Mouse (Mus musculus) spleen, adult 2 months (tissue): ENCODE measurements at regions not wholly inside any gene's neighbourhood (a gene's known extent, or its start where the extent isn't known, plus 50 kb on each side); places are given as distances from the start of the nearest gene placed in this dataset.

Experiments used
- DNase-seq, 2 experiments: peaks; one replicate each; pipeline versions ENCODE4 v3.0.0 to v3.0.0-alpha.2; 2012 to 2021; ENCODE audit warnings: low spot score in 2 of 2, low read depth in 1 of 2
- H3K27ac ChIP-seq: fragments of 200-500 bp; 2 replicates; pipeline ENCODE4 v1.5.1; 2012; ENCODE audit warnings: low read length, inconsistent platforms; ENCODE audit not compliant: insufficient read depth
- H3K27me3 ChIP-seq: fragments of 200-500 bp; 2 replicates; pipeline ENCODE4 v1.6.1; 2012; ENCODE audit warnings: mild to moderate bottlenecking, moderate library complexity, low read length, inconsistent platforms; ENCODE audit not compliant: control insufficient read depth, insufficient read depth
- H3K36me3 ChIP-seq: fragments of 200-500 bp; 2 replicates; pipeline ENCODE4 v1.6.1; 2012; ENCODE audit warnings: mild to moderate bottlenecking, low read length, inconsistent platforms; ENCODE audit not compliant: control insufficient read depth, insufficient read depth
- H3K4me1 ChIP-seq: fragments of 200-500 bp; 2 replicates; pipeline ENCODE4 v1.6.1; 2011; ENCODE audit warnings: inconsistent platforms; ENCODE audit not compliant: control insufficient read depth, insufficient read depth, insufficient read length
- H3K4me3 ChIP-seq: fragments of 200-500 bp; 2 replicates; pipeline ENCODE4 v1.5.1; 2011; ENCODE audit warnings: mild to moderate bottlenecking, inconsistent platforms; ENCODE audit not compliant: insufficient read depth, insufficient read length; ENCODE audit errors: extremely low read depth
- CTCF ChIP-seq: fragments of 200-500 bp; IDR thresholded peaks from 2 replicates; pipeline ENCODE4 v1.5.1; 2011; ENCODE audit warnings: mild to moderate bottlenecking, inconsistent platforms; ENCODE audit not compliant: insufficient read depth, insufficient read length, insufficient replicate concordance; ENCODE audit errors: extremely low read depth
- POLR2A ChIP-seq: fragments of 200-500 bp; IDR thresholded peaks from 2 replicates; pipeline ENCODE4 v1.6.1; 2011; ENCODE audit warnings: low read depth, low read length, inconsistent platforms
- WGBS: fragments of 180-500 bp; shearing (Covaris S2); methylation state at CpG from one replicate; pipeline ENCODE4 v1.1.7; 2018; 5-methylcytosine and 5-hydroxymethylcytosine counted together

DNA sequence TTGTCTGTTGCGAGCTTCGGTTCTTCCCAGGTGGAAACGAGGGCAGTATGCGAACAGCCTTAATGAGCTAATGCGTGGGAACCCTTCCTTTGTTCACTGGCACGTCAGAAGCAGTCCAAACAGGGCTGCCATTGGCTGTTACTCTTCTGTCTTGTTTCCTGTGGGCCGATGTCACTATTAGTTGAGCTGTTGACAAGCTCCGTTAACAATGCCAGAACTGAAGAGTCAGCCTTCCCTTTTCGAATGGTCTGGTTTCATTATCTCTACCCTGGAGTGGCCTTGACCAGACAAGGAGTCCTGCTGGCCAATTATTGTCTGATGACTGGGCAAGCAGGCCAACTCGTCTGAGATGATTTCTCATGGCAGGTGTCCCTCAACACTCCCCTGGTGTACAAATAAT is 230.1 kb downstream of the Gm11011 start:
- H3K36me3 ChIP-seq, result no peaks in the 10 kb centered on the region
- no peak for DNase-seq
- no peaks in the 10 kb centered on the region for H3K27me3 ChIP-seq
- TF ChIP-seq POLR2A (no peak), CTCF (no peak)
- WGBS, result 76% methylated on average over 10 of the region's 10 CpGs
- H3K4me3 ChIP-seq, result no peak overlapping the region
- H3K4me1 ChIP-seq, result no peaks in the 10 kb centered on the region
- no peak overlapping the region for H3K27ac ChIP-seq

DNA sequence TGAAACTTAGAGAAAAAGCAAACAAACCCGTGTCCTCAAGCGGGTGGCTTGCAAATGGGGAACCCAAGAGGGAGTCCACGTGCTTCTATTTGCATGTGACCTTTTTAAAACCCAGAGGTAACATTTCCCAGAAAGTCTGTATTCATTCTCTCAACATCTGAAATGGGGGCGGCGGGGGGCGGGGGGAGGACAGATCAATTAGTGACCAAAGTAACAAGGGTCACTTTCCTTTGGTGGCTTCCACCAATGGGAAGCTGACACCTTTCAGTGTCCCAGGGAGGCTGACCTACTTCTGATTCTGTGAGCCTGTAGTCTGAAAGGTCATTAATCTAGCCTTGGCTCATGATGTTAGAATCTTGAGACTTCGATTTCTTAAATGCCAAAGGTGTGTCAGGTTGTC is 236.0 kb downstream of the Gm11011 start:
- Histone ChIP-seq H3K36me3 (no peaks in the 10 kb centered on the region), H3K27me3 (no peaks in the 10 kb centered on the region), H3K4me1 (no peaks in the 10 kb centered on the region), H3K4me3 (no peak overlapping the region), H3K27ac (no peak overlapping the region)
- TF ChIP-seq CTCF (no peak), POLR2A (no peak)
- DNase-seq, result no peak
- 70% methylated on average over 7 of the region's 7 CpGs for WGBS

GRCm38 (mm10) chr2:169346107-169346506 is 241.4 kb downstream of the Gm11011 start:
- Histone ChIP-seq H3K36me3 (no peaks in the 10 kb centered on the region), H3K27me3 (no peaks in the 10 kb centered on the region), H3K4me3 (no peak overlapping the region), H3K27ac (no peak overlapping the region), H3K4me1 (no peaks in the 10 kb centered on the region)
- 83% methylated on average over 10 of the region's 10 CpGs for WGBS
- DNase-seq, result no peak
- no peak for TF ChIP-seq POLR2A
- TF ChIP-seq CTCF, result no peak

DNA sequence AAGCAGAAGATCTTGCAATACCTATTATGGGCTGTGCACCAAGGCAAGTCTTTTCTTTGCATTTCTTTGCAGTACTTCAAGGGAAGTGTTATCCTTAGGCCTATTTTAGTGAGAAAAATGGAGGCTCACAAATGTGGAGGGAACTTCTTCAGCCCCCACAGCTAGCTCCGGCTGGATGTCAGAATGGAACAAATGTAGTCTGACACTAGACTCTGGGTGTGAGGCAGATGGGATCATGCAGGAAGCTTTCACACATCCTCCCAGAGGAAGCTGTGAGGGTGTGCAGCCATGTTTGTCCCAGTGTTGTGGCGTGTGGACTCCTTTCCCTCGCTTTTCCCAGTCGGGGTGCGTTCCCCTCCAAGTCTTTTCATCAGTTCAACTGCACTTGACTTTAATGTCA is 268.0 kb downstream of the Gm11011 start:
- Histone ChIP-seq H3K4me3 (no peak overlapping the region), H3K27me3 (no peaks in the 10 kb centered on the region), H3K36me3 (no peaks in the 10 kb centered on the region), H3K27ac (no peak overlapping the region), H3K4me1 (no peaks in the 10 kb centered on the region)
- WGBS, result 88% methylated on average over 5 of the region's 5 CpGs
- no peak for DNase-seq
- no peak for TF ChIP-seq CTCF
- TF ChIP-seq POLR2A, result no peak

- no peak for TF ChIP-seq POLR2A
- no peak for TF ChIP-seq CTCF
- WGBS, result 57% methylated on average over 2 of the region's 2 CpGs
- no peak overlapping the region for H3K27ac ChIP-seq
- H3K27me3 ChIP-seq, result no peaks in the 10 kb centered on the region
- no peaks in the 10 kb centered on the region for H3K36me3 ChIP-seq
- H3K4me3 ChIP-seq, result no peak overlapping the region
- no peak for DNase-seq
- H3K4me1 ChIP-seq, result no peaks in the 10 kb centered on the region
Observed at GRCm38 (mm10) chr2:169314396-169314930, 273.1 kb downstream of the Gm11011 start.

DNA sequence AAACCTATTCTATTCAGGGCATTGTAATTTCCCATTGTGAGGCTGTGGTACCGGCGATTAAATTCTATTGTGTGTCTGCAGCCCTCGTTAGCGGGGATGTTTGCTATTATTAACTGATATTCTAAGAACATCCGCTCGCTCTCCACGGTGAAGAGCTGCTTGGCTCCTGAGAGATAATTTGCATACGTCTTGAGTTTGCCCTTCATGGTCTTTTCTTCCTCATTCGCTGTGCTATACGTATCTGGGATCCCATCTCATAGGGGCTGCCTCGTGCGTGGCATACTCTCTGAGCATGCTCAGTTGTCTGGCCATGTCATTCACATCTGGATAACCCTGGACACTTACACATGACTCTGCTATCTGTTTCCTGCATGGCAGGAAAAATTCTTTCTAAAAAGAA is 275.7 kb downstream of the Gm11011 start:
- H3K4me1 ChIP-seq, result no peaks in the 10 kb centered on the region
- 84% methylated on average over 12 of the region's 12 CpGs for WGBS
- H3K36me3 ChIP-seq, result no peaks in the 10 kb centered on the region
- TF ChIP-seq POLR2A (no peak), CTCF (no peak)
- H3K27me3 ChIP-seq, result no peaks in the 10 kb centered on the region
- DNase-seq, result no peak
- no peak overlapping the region for H3K4me3 ChIP-seq
- H3K27ac ChIP-seq, result no peak overlapping the region

- H3K4me1 ChIP-seq, result no peaks in the 10 kb centered on the region
- H3K4me3 ChIP-seq, result no peak overlapping the region
- H3K27ac ChIP-seq, result no peak overlapping the region
- H3K36me3 ChIP-seq, result no peaks in the 10 kb centered on the region
- no peak for TF ChIP-seq CTCF
- no peak for TF ChIP-seq POLR2A
- WGBS, result 82% methylated on average over 4 of the region's 4 CpGs
- H3K27me3 ChIP-seq, result no peaks in the 10 kb centered on the region
- no peak for DNase-seq
Observed at GRCm38 (mm10) chr2:169311356-169311755, 276.2 kb downstream of the Gm11011 start.
